Mouse (Mus musculus): Measurements from ENCODE around the gene Gadd45b. TPM values are rescaled to one million over a fixed set of nuclear protein-coding genes. Genes with fewer than 3 reads are reported as not detected.

Gene Gadd45b
- polyA plus RNA-seq (2016; fragmentation: Nextera tagmentation; extraction: Ambion mirVana), result 17.1 and 20.1 TPM in 2 replicates

DNA sequence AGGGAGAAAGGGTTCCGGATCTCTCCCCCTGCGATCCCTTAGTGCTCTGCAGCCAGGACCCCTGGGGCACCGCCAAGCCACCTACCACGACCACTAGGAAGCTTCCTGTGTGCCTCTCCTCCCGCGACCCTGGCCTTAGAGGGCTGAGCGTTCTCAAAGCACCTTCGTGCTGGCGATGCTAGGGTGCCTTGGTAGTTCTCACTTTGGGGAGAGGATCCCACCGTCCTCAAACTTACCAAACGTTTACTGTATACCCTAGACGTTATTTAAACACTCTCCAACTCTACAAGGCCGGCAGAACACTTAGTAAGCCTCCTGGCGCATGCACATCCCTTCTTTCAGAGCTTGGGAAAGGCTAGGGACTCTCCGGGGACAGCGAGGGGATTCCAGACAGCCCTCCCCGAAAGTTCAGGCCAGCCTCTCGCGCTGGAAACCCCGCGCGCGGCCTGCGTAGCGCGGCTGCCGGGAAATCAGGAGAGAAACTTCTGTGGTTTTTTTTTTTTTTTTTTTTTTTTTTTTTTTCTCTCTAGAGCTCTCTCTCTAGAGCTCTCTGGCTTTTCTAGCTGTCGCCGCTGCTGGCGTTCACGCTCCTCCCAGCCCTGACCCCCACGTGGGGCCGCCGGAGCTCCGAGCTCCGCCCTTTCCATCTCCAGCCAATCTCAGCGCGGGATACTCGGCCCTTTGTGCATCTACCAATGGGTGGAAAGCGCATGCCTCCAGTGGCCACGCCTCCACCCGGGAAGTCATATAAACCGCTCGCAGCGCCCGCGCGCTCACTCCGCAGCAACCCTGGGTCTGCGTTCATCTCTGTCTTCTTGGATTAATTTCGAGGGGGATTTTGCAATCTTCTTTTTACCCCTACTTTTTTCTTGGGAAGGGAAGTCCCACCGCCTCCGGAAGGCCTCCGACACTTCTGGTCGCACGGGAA lies at the start of gene Gadd45b:
Gadd45b (plus strand) TSS at position 775 of the 928 bp plus-strand sequence.
- peaks cover 42% of the 10 kb centered on the region for H3K27me3 ChIP-seq (ENCODE audit: insufficient read depth, poor library complexity, severe bottlenecking)
- H3K4me1 ChIP-seq, result peaks cover 62% of the 10 kb centered on the region
- peak within 1 kb of the TSS; percentile 92 for H3K27ac ChIP-seq
- H3K4me3 ChIP-seq, result peak within 1 kb of the TSS; percentile 74
- DNase-seq (ENCODE audit: low spot score), result peak; percentile 99
- H3K36me3 ChIP-seq, result no peaks in the 10 kb centered on the region
- under 1% methylated on average over 56 of the region's 56 CpGs for WGBS
- H3K9me3 ChIP-seq, result no peaks in the 10 kb centered on the region

DNA sequence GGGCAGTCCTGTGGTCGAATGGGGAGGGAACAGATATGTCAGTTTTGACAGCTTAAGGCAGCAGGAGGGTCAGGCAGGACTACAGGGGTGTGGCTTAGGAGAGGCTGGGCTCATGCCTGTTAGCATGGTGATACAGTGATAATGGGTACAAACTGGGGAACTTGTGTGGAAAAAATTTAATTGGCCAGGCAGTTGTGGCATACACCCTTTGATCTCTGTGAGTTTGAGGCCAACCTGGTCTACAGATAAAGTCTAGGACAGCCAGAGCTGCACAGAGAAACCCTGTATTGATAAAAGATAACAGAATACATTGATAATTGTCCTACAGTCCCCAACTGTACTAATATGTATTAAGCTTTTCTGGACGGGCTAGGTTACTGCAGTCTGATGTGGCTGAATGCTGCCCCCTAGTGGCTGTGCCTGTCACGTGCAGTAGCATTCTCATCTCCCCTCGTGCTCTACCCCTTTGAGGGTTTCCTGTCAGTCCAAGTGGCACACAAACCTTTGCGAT lies 49.7 kb upstream of the Gadd45b start:
- WGBS, result 12% methylated on average over 5 of the region's 5 CpGs
- Histone ChIP-seq H3K9me3 (no peaks in the 10 kb centered on the region), H3K36me3 (no peaks in the 10 kb centered on the region), H3K4me1 (peaks cover 19% of the 10 kb centered on the region), H3K4me3 (no peak overlapping the region), H3K27me3 (ENCODE audit: insufficient read depth, poor library complexity, severe bottlenecking) (peaks cover 10% of the 10 kb centered on the region; the same call in 1 of the 2 replicates), H3K27ac (no peak overlapping the region)
- DNase-seq (ENCODE audit: low spot score), result no peak

DNA sequence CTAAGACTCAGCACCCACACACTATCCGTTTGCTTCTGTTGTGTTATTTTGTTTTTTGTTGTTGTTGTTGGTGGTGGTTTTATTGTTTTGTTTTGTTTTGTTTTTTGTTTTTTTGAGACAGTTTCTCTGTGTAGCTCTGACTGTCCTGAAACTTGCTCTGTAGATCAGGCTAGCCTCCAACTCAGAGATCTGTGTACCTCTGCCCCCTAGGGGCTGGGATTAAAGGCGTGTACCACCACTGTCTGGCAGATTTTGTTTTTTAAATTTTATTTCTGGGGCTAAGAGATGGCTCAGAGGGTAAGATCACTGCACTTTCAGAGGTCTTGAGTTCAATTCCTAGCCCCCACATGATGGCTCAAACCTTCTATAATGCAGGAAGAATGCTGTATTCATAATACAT lies 49.0 kb upstream of the Gadd45b start:
- H3K27ac ChIP-seq, result no peak overlapping the region
- H3K36me3 ChIP-seq, result no peaks in the 10 kb centered on the region
- no peak overlapping the region for H3K4me3 ChIP-seq
- no peak for DNase-seq (ENCODE audit: low spot score)
- H3K27me3 ChIP-seq (ENCODE audit: insufficient read depth, poor library complexity, severe bottlenecking), result peaks cover 8% of the 10 kb centered on the region; the same call in 1 of the 2 replicates
- 67% methylated on average over 2 of the region's 2 CpGs for WGBS
- H3K9me3 ChIP-seq, result no peaks in the 10 kb centered on the region
- H3K4me1 ChIP-seq, result peaks cover 19% of the 10 kb centered on the region

DNA sequence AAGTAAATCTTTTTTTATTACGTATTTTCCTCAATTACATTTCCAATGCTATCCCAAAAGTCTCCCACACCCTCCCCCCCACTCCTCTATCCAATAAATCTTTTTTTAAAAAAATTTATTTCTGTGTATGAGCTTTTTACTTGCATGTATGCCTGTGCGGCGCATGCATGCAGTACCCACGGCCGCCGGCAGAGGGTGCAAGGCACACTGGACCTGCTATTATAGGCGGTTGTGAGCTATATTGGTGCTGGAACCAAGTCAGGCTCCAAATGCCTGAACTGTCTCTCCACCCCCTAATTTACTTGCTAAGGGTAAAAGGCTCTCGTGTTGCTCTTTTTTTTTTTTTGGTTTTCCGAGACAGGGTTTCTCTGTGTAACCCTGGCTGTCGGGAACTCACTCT lies 48.6 kb upstream of the Gadd45b start:
- WGBS, result 23% methylated on average over 10 of the region's 10 CpGs
- no peaks in the 10 kb centered on the region for H3K9me3 ChIP-seq
- no peak overlapping the region for H3K27ac ChIP-seq
- DNase-seq (ENCODE audit: low spot score), result no peak
- no peak overlapping the region for H3K4me3 ChIP-seq
- no peaks in the 10 kb centered on the region for H3K36me3 ChIP-seq
- peaks cover 8% of the 10 kb centered on the region; the same call in 1 of the 2 replicates for H3K27me3 ChIP-seq (ENCODE audit: insufficient read depth, poor library complexity, severe bottlenecking)
- H3K4me1 ChIP-seq, result peaks cover 16% of the 10 kb centered on the region

DNA sequence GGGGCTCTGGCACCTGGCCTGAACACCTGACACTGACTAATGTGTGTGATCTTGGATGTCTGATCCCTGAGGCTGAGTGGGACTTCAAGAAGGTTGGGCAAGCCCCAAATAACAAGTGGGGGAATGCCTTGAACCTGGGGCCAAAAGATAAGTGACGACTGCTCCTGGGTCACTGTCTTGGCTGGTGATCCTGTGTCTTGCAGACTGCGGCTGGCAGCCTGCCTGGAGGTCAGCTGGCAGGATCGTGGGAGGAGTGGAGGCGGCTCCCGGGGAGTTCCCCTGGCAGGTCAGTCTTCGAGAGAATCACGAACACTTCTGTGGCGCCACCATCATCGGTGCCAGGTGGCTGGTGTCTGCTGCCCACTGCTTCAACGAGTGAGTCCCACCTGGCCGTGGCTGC lies 42.7 kb upstream of the Gadd45b start:
- Histone ChIP-seq H3K4me3 (no peak overlapping the region), H3K36me3 (no peaks in the 10 kb centered on the region), H3K27me3 (ENCODE audit: insufficient read depth, poor library complexity, severe bottlenecking) (peaks cover 40% of the 10 kb centered on the region), H3K4me1 (peaks cover 3% of the 10 kb centered on the region; the same call in 1 of the 2 replicates), H3K27ac (no peak overlapping the region), H3K9me3 (no peaks in the 10 kb centered on the region)
- no peak for DNase-seq (ENCODE audit: low spot score)
- WGBS, result 67% methylated on average over 11 of the region's 11 CpGs

DNA sequence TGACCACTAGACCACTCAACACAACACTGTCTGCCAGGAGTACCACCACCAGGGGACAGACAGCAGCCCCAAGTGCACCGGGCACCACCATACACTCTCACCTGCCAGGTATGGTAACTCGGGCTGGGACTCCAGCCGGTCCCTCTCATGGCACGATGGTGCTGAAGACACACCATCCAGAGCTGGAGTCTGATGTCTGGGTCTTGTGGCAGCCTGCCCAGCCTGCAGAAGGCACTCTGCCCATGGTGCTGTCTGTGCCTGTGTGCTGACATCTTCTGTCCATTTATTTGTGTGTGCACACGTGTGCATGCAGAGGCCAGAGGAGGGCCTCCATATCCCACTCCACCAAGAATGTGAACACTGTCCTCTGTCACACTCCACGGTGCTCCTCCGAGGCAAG lies 34.8 kb upstream of the Gadd45b start:
- H3K4me1 ChIP-seq, result peaks cover 30% of the 10 kb centered on the region
- 83% methylated on average over 7 of the region's 7 CpGs for whole genome bisulfite sequencing
- DNase-seq (ENCODE audit: low spot score), result no peak
- H3K27ac ChIP-seq, result no peak overlapping the region
- H3K36me3 ChIP-seq, result peaks cover 12% of the 10 kb centered on the region
- H3K27me3 ChIP-seq (ENCODE audit: insufficient read depth, poor library complexity, severe bottlenecking), result peaks cover 23% of the 10 kb centered on the region
- 0 out of 2 replicates have a peak, but pooled peaks cover 6% of the 10 kb centered on the region for H3K9me3 ChIP-seq
- H3K4me3 ChIP-seq, result no peak overlapping the region

DNA sequence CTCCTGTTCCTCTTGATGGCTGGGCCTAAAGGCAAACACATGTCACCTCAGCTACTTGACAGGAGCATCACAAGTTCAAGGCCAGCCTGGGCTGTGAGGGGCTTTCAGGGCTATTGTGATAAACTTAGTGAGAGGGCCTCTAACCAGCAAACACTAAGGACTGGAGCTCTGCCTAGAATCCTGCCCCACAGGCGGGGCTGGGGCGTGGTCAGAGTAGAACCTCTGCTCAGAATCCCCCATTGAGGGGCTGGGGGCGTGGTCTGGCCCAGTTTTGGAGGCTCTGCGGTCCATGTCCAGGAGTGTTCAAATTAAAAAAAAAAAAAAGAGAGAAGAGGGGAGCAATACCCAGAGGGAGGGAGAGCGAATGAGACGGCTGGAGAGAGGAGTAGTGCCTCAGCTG lies 34.2 kb upstream of the Gadd45b start:
- Histone ChIP-seq H3K9me3 (0 out of 2 replicates have a peak, but pooled peaks cover 6% of the 10 kb centered on the region), H3K36me3 (peaks cover 12% of the 10 kb centered on the region), H3K27ac (no peak overlapping the region), H3K27me3 (ENCODE audit: insufficient read depth, poor library complexity, severe bottlenecking) (peaks cover 17% of the 10 kb centered on the region), H3K4me1 (peaks cover 31% of the 10 kb centered on the region), H3K4me3 (no peak overlapping the region)
- 73% methylated on average over 6 of the region's 6 CpGs for WGBS
- no peak for DNase-seq (ENCODE audit: low spot score)

DNA sequence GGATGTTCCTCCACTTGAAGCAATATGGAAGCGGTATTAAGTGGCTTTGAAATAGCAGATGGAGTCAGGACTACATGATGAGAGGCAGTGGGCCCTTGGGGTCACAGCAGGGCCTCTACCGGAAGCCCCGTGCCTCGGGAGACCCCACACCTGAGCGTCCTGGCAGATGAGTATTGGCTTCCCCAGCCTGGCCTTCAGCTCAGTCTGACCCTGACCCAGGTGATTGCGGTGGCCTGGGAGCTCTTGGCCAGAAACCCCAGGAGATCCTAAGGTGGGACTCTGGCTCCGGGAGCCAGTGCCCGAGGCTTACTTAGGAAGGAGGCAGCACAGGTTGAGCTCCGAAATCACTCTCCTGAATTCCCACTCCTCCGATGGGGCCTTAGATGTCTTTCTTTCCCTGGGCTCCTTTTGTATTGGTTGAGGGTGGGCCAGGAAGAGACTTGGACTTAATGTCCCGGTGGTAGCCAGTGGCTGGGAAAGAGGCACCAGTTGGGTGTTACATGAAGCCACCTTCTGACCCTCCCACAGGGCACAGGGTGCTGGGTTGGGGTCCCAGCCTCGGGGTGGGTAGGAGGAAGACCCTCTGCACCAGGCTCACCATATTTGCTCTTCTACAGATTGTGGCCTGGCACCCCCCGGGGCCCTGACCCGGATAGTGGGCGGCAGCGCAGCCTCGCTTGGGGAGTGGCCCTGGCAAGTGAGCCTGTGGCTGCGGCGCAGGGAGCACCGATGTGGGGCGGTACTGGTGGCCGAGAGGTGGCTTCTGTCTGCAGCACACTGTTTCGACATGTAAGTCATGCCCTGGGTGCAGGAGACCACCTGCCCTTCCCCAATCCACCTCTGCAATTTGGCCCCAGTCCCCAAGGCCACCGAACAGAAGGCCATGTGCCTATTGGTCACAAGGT lies 33.0 kb upstream of the Gadd45b start:
- 60% methylated on average over 24 of the region's 24 CpGs for WGBS
- peaks cover 13% of the 10 kb centered on the region for H3K27me3 ChIP-seq (ENCODE audit: insufficient read depth, poor library complexity, severe bottlenecking)
- H3K27ac ChIP-seq, result no peak overlapping the region
- peaks cover 34% of the 10 kb centered on the region for H3K4me1 ChIP-seq
- peaks cover 16% of the 10 kb centered on the region for H3K36me3 ChIP-seq
- no peak overlapping the region for H3K4me3 ChIP-seq
- DNase-seq (ENCODE audit: low spot score), result no peak
- 0 out of 2 replicates have a peak, but pooled peaks cover 6% of the 10 kb centered on the region for H3K9me3 ChIP-seq

DNA sequence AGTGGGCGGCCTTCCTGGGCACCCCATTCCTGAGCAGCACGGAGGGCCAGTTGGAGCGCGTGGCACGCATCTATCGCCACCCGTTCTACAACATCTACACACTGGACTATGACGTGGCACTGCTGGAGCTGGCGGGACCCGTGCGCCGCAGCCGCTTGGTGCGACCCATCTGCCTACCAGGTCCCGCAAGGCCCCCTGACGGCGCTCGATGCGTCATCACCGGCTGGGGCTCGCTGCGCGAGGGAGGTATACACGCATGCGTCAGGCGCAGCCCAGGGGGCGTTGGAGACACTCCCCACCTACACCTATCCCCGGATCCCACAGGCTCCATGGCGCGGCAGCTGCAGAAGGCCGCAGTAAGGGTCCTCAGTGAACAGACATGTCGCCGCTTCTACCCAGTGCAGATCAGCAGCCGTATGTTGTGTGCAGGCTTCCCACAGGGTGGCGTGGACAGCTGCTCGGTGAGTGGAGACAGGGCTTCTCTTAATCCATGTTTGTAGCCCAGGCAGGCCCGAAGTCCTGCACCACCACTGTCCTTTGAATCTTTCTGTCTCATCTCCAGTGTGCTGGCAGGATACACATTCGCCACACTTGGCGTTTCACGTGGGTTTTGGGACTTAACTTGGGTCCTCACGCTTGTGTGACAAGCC lies 31.9 kb upstream of the Gadd45b start:
- Histone ChIP-seq H3K27ac (peak overlapping the region; percentile 63), H3K9me3 (no peaks in the 10 kb centered on the region), H3K4me3 (peak overlapping the region; percentile 40), H3K27me3 (ENCODE audit: insufficient read depth, poor library complexity, severe bottlenecking) (peaks cover 13% of the 10 kb centered on the region), H3K4me1 (peaks cover 34% of the 10 kb centered on the region), H3K36me3 (peaks cover 27% of the 10 kb centered on the region)
- 24% methylated on average over 41 of the region's 41 CpGs for WGBS
- DNase-seq (ENCODE audit: low spot score), result no peak

DNA sequence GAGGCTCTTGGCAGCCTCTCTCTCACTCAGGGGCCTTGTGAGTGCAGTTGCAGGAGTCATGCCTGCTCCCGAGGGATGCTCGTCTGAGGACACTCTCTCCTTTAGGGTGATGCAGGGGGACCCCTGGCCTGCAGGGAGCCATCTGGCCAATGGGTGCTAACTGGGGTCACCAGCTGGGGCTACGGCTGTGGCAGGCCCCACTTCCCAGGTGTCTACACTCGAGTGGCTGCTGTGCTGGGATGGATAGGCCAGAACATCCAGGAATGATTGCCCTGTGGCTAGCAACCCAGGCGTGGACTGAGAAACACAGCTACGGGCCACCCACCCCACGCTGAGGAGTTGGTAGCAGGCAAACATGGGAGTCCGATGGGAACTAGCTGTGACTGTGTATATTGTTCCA lies 30.8 kb upstream of the Gadd45b start:
- Histone ChIP-seq H3K27ac (no peak overlapping the region), H3K27me3 (ENCODE audit: insufficient read depth, poor library complexity, severe bottlenecking) (peaks cover 13% of the 10 kb centered on the region), H3K4me1 (peaks cover 36% of the 10 kb centered on the region), H3K36me3 (peaks cover 38% of the 10 kb centered on the region), H3K4me3 (peak overlapping the region; percentile 77), H3K9me3 (no peaks in the 10 kb centered on the region)
- 87% methylated on average over 8 of the region's 8 CpGs for WGBS
- DNase-seq (ENCODE audit: low spot score), result no peak

DNA sequence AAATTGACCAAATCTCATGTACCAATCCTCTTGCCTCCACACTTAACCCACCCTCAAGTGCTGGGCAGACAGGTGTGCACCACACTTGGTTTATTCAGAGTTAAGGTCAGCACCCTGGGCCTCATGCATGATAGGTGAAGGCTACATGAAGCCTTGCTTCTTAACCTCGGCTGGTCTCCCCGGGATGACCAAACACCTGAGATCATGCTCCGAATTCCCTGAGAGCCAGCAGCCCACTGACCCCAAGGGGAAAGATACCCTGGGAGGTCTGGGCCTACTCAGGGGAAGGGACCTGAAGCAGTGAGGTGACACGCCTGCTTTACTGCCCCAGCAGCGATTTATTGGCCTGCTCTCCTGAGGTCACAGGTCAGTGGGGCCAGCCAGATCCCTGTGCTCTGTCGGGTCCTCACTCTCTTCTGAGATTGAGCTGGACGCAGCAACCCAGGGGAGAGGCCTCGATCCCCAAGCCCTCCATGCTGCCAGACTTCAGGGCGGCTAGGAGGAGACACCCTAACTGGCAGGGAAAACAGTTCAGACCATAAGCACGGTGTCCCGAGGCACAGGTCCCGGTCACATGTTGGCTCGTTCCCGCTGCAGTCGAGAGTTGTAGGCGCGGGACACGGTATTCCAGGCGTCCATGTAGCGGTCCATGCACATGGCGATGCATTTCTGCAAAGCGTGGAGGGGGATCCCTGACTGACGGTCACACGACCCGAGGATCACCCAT lies 30.1 kb upstream of the Gadd45b start:
- Histone ChIP-seq H3K27ac (peak overlapping the region; percentile 90), H3K4me3 (peak overlapping the region; percentile 77), H3K36me3 (peaks cover 45% of the 10 kb centered on the region), H3K27me3 (ENCODE audit: insufficient read depth, poor library complexity, severe bottlenecking) (peaks cover 13% of the 10 kb centered on the region), H3K4me1 (peaks cover 42% of the 10 kb centered on the region), H3K9me3 (no peaks in the 10 kb centered on the region)
- WGBS, result 15% methylated on average over 25 of the region's 25 CpGs
- DNase-seq (ENCODE audit: low spot score), result no peak

All from heart, embryonic 10.5 days (tissue).